Mouse (Mus musculus): ENCODE measurements around the gene Spire2. TPM values are rescaled to one million over a fixed set of nuclear protein-coding genes. Genes with fewer than 3 reads are reported as not detected.

Spire2 gene
- polyA plus RNA-seq, 1 experiment from 2014 or later = 0.80 TPM

DNA sequence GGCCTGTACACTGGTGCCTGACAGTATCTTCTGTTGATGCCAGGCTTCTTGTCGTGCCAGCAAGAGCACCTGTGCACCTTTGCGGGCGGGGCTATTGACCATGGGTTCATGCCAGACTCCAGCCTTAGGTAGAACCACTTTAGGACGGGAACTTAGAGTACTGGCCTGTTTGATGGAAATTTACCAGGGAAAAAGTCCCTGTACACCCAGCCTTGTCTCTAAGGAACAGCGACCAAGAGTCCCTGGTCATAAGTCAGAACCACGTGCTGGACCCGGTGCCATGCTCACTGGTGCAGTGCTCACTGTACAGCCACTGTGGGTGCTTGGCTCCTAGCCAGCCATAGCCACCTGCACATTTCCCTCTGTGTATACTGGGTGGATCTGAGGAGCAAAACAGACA is 56.5 kb downstream of the Spire2 start:
- H3K27ac ChIP-seq (ENCODE audit: low read depth) = no peak overlapping the region
- H3K9me3 ChIP-seq (ENCODE audit: low read length) = no peaks in the 10 kb centered on the region
- 92% methylated on average over 7 of the region's 7 CpGs for WGBS (ENCODE audit: insufficient replicate concordance)
- ATAC-seq (no peak), DNase-seq (no peak)
- H3K4me1 ChIP-seq (ENCODE audit: insufficient read depth) = no peaks in the 10 kb centered on the region
- TF ChIP-seq CTCF (IDR thresholded peaks at IDR 0.05; ENCODE audit: low read depth) (no peak), EP300 (IDR thresholded peaks at IDR 0.05; ENCODE audit: low read depth) (no peak)
- H3K36me3 ChIP-seq (replicated peaks; ENCODE audit: insufficient read depth, low read length) = peaks cover 94% of the 10 kb centered on the region
- no peak overlapping the region for H3K4me3 ChIP-seq (ENCODE audit: low read depth, low read length)
- H3K9ac ChIP-seq (replicated peaks) = no peak overlapping the region
- no peak overlapping the region for H3K4me2 ChIP-seq (ENCODE audit: low read depth, low read length)
- no peaks in the 10 kb centered on the region for H3K27me3 ChIP-seq (ENCODE audit: insufficient read depth, low read length)

DNA sequence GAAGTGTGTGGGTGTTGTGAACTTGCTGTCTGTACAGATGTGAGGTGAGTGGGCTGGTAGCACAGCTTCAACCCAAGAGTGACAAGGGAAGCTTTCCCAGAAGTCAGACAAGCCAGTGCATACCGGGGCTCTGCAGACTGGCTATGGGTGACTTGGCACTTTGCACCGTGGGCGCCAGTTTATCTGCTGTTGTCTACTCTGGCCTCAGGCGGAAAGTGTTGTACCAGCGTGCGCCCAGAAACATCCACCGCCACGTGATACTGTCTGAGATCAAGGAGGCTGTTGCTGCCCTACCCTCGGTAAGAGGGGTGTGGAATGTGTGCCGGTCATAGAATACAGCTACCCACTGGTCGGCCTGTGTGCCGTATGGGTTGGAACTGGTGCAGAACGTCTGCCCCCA is 65.8 kb downstream of the Spire2 start:
- Histone ChIP-seq H3K9ac (replicated peaks) (no peak overlapping the region), H3K4me2 (ENCODE audit: low read depth, low read length) (no peak overlapping the region), H3K4me1 (ENCODE audit: insufficient read depth) (no peaks in the 10 kb centered on the region), H3K4me3 (ENCODE audit: low read depth, low read length) (no peak overlapping the region), H3K36me3 (replicated peaks; ENCODE audit: insufficient read depth, low read length) (peaks cover 83% of the 10 kb centered on the region), H3K27me3 (ENCODE audit: insufficient read depth, low read length) (no peaks in the 10 kb centered on the region), H3K9me3 (ENCODE audit: low read length) (no peaks in the 10 kb centered on the region), H3K27ac (ENCODE audit: low read depth) (no peak overlapping the region)
- peak; percentile 45 for ATAC-seq
- WGBS (ENCODE audit: insufficient replicate concordance) = 70% methylated on average over 13 of the region's 13 CpGs
- no peak for DNase-seq
- TF ChIP-seq EP300 (IDR thresholded peaks at IDR 0.05; ENCODE audit: low read depth) (no peak), CTCF (IDR thresholded peaks at IDR 0.05; ENCODE audit: low read depth) (no peak)

DNA sequence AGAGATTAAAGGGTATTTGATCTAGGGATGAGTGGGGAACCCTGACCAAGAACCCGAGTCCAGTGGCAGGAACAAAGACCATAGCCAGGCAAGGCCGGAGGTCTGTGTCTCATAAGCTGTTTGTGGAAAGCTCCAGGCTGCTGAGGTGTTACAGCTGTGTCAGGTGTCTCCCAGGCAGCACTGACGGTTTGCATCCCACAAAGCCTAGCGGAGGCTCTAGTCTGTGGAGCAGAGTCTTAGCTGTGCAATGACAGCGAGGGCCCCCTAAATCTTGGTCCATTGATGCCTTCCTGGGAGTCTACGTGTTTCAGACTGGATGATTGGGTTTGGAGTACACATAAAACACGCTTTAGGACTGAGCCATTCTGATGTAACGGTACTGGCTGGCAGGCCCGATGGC is 69.4 kb downstream of the Spire2 start:
- DNase-seq (no peak), ATAC-seq (no peak)
- H3K4me2 ChIP-seq (ENCODE audit: low read depth, low read length) = no peak overlapping the region
- no peak overlapping the region for H3K9ac ChIP-seq (replicated peaks)
- no peak overlapping the region for H3K4me3 ChIP-seq (ENCODE audit: low read depth, low read length)
- no peak overlapping the region for H3K27ac ChIP-seq (ENCODE audit: low read depth)
- no peak for TF ChIP-seq CTCF (IDR thresholded peaks at IDR 0.05; ENCODE audit: low read depth)
- TF ChIP-seq EP300 (IDR thresholded peaks at IDR 0.05; ENCODE audit: low read depth) = no peak
- WGBS (ENCODE audit: insufficient replicate concordance) = 87% methylated on average over 9 of the region's 9 CpGs
- peaks cover 53% of the 10 kb centered on the region for H3K36me3 ChIP-seq (replicated peaks; ENCODE audit: insufficient read depth, low read length)
- no peaks in the 10 kb centered on the region for H3K9me3 ChIP-seq (ENCODE audit: low read length)
- H3K4me1 ChIP-seq (ENCODE audit: insufficient read depth) = peaks cover 2% of the 10 kb centered on the region; the same call in 1 of the 2 replicates
- H3K27me3 ChIP-seq (ENCODE audit: insufficient read depth, low read length) = peaks cover 5% of the 10 kb centered on the region; the same call in 1 of the 2 replicates

DNA sequence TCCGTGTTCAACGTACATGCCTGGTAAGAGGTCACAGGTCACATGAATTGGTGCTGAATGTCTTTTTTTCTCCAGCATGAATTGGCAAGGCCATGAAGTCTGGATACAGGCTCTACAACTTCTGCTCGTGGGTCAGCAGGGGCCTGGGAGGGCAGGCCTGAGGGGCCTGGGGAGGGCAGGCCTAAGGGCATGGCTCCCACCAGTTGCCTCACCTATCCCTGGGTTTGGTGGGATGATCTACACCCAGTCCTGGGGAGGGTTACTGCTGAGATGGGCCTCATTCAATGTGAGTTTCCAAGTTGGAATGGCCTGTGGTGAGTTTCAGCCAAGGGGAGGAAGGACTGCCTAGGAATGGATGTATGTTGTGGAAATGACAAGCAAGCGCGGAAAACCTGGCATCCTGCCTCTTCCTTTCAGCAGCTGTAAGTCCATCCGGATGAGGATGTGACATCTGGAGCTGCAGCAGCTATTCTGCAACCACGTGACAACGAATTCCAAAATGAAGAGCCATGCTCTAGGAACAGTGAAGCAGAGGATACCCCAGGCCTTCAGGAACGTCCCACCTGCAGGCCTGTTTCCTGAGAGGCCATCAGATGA is 70.3 kb downstream of the Spire2 start:
- DNase-seq (no peak), ATAC-seq (no peak)
- WGBS (ENCODE audit: insufficient replicate concordance) = 84% methylated on average over 9 of the region's 9 CpGs
- peaks cover 5% of the 10 kb centered on the region; the same call in 1 of the 2 replicates for H3K27me3 ChIP-seq (ENCODE audit: insufficient read depth, low read length)
- H3K4me3 ChIP-seq (ENCODE audit: low read depth, low read length) = no peak overlapping the region
- H3K36me3 ChIP-seq (replicated peaks; ENCODE audit: insufficient read depth, low read length) = peaks cover 47% of the 10 kb centered on the region
- H3K9ac ChIP-seq (replicated peaks) = no peak overlapping the region
- H3K9me3 ChIP-seq (ENCODE audit: low read length) = no peaks in the 10 kb centered on the region
- no peak overlapping the region for H3K4me2 ChIP-seq (ENCODE audit: low read depth, low read length)
- TF ChIP-seq EP300 (IDR thresholded peaks at IDR 0.05; ENCODE audit: low read depth) (no peak), CTCF (IDR thresholded peaks at IDR 0.05; ENCODE audit: low read depth) (no peak)
- no peak overlapping the region for H3K27ac ChIP-seq (ENCODE audit: low read depth)
- H3K4me1 ChIP-seq (ENCODE audit: insufficient read depth) = peaks cover 7% of the 10 kb centered on the region

DNA sequence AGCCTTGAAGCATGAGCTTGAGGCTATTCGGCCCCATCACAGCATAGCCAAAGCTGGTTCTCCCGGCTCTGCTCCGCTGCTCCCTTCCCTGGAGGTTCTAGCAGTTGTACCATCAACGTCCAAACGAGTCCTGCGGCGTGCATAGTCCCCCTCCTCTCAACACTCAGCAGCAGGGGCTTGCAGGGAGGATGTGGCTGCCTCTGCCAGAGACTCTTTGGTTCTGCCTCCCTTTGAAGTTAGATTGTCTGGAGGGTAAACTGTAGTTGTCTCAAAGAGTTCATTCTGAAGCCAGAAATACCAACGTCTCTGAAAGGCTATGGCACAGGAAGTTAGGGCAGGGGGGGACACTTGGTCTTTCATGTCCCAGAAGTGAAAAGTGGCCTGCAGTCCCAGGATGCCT is 72.0 kb downstream of the Spire2 start:
- ATAC-seq (no peak), DNase-seq (no peak)
- Histone ChIP-seq H3K9ac (replicated peaks) (no peak overlapping the region), H3K27ac (ENCODE audit: low read depth) (no peak overlapping the region), H3K4me2 (ENCODE audit: low read depth, low read length) (no peak overlapping the region), H3K4me3 (ENCODE audit: low read depth, low read length) (no peak overlapping the region), H3K27me3 (ENCODE audit: insufficient read depth, low read length) (peaks cover 13% of the 10 kb centered on the region; the same call in 1 of the 2 replicates), H3K4me1 (ENCODE audit: insufficient read depth) (peaks cover 16% of the 10 kb centered on the region), H3K9me3 (ENCODE audit: low read length) (no peaks in the 10 kb centered on the region), H3K36me3 (replicated peaks; ENCODE audit: insufficient read depth, low read length) (peaks cover 31% of the 10 kb centered on the region)
- WGBS (ENCODE audit: insufficient replicate concordance) = 59% methylated on average over 8 of the region's 8 CpGs
- TF ChIP-seq EP300 (IDR thresholded peaks at IDR 0.05; ENCODE audit: low read depth) = no peak
- TF ChIP-seq CTCF (IDR thresholded peaks at IDR 0.05; ENCODE audit: low read depth) = no peak

DNA sequence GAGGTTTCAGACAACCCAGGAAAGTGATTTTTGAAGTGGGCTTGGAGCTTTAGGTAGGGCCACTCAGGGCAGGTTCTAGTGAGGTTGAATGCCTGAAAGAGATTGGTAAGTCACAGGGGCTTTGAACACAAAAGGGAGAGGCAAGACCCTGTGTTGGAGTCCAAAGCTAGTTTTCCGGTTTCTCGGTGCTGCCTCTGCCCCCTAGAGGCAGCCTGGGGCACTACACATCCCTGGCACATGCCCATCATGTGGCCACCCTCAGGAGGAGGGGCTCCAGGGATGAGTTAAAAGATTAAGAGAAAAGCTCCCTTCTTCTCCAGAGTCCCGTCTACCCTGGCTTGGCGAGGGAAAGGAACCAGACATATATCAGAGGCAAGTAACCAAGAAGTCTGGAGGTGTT is 74.3 kb downstream of the Spire2 start, which contains the start of gene Mc1r:
Mc1r (plus strand) TSS at position 322 of the 400 bp plus-strand sequence.
- TF ChIP-seq EP300 (IDR thresholded peaks at IDR 0.05; ENCODE audit: low read depth) = no peak
- peak; percentile 88 for TF ChIP-seq CTCF (IDR thresholded peaks at IDR 0.05; ENCODE audit: low read depth)
- peaks cover 35% of the 10 kb centered on the region for H3K27me3 ChIP-seq (ENCODE audit: insufficient read depth, low read length)
- peaks cover 36% of the 10 kb centered on the region for H3K4me1 ChIP-seq (ENCODE audit: insufficient read depth)
- DNase-seq (peak; percentile 76), ATAC-seq (peak; percentile 51)
- H3K36me3 ChIP-seq (replicated peaks; ENCODE audit: insufficient read depth, low read length) = peaks cover 13% of the 10 kb centered on the region
- H3K4me3 ChIP-seq (ENCODE audit: low read depth, low read length) = no peak within 1 kb of the TSS
- no peak within 1 kb of the TSS for H3K27ac ChIP-seq (ENCODE audit: low read depth)
- no peak within 1 kb of the TSS for H3K9ac ChIP-seq (replicated peaks)
- no peaks in the 10 kb centered on the region for H3K9me3 ChIP-seq (ENCODE audit: low read length)
- WGBS (ENCODE audit: insufficient replicate concordance) = 9% methylated on average over 4 of the region's 4 CpGs
- peak within 1 kb of the TSS; percentile 33; the same call in 1 of the 2 replicates for H3K4me2 ChIP-seq (ENCODE audit: low read depth, low read length)

All from liver, postnatal 0 days (tissue).